Mouse (Mus musculus): ENCODE measurements around the gene Cadps2. TPM values are rescaled to one million over a fixed set of nuclear protein-coding genes. Genes with fewer than 3 reads are reported as not detected.

Cadps2 gene
- total and polyA plus RNA-seq, 3 experiments: not detected

- H3K4me1 ChIP-seq (ENCODE audit: control insufficient read depth in 1 of 2, insufficient read depth in 2 of 2): no peaks in the 10 kb centered on the region
- no peak overlapping the region for H3K27ac ChIP-seq (ENCODE audit: insufficient read depth, low read depth)
- H3K79me2 ChIP-seq (replicated peaks; ENCODE audit: control insufficient read depth, extremely low read depth, insufficient read depth, poor library complexity, severe bottlenecking): no peaks in the 10 kb centered on the region
- H3K9me3 ChIP-seq (replicated peaks; ENCODE audit: low read length): no peaks in the 10 kb centered on the region
- H3K9ac ChIP-seq (ENCODE audit: insufficient read depth, low read depth): no peak overlapping the region
- no peak overlapping the region for H3K4me2 ChIP-seq (ENCODE audit: insufficient read depth, low read depth, poor library complexity, severe bottlenecking)
- in situ Hi-C loops (cut with MboI; ENCODE audit: low pct_ligation_motif_present, low pct_unique_long_range_greater_than_20kb, low sequenced_read_pairs): no loop called here
- no peak for DNase-seq (ENCODE audit: extremely low read depth)
- H3K36me3 ChIP-seq (replicated peaks in 1 of 2; ENCODE audit: control insufficient read depth in 1 of 2, insufficient read depth in 1 of 2, low read length in 1 of 2): no peaks in the 10 kb centered on the region
- TF ChIP-seq GABPA (IDR thresholded peaks at IDR 0.05; ENCODE audit: insufficient replicate concordance, low read depth, low read length) (no peak), KAT2A (IDR thresholded peaks at IDR 0.05; ENCODE audit: insufficient replicate concordance, low read length) (no peak), CTCF (conservative IDR thresholded peaks at IDR 0.05 in 1 of 2, IDR thresholded peaks at IDR 0.05 in 1 of 2; ENCODE audit: low read depth in 2 of 2, low read length in 2 of 2) (no peak), NELFE (IDR thresholded peaks at IDR 0.05; ENCODE audit: low read depth, low read length) (no peak), SMC3 (IDR thresholded peaks at IDR 0.05; ENCODE audit: low read depth, low read length) (no peak), ETS1 (conservative IDR thresholded peaks at IDR 0.05; ENCODE audit: low read depth, low read length) (no peak), ZNF384 (IDR thresholded peaks at IDR 0.05; ENCODE audit: low read depth, low read length) (no peak), POLR2A (IDR thresholded peaks at IDR 0.05; ENCODE audit: low read depth, low read length) (no peak), USF2 (conservative IDR thresholded peaks at IDR 0.05; ENCODE audit: low read depth, low read length) (no peak), ZC3H11A (IDR thresholded peaks at IDR 0.05; ENCODE audit: low read depth, low read length) (no peak), EP300 (IDR thresholded peaks at IDR 0.05; ENCODE audit: low read length) (no peak), MEF2A (IDR thresholded peaks at IDR 0.05; ENCODE audit: borderline replicate concordance, low read depth, low read length) (no peak), CHD2 (IDR thresholded peaks at IDR 0.05; ENCODE audit: low read length) (no peak), IRF4 (IDR thresholded peaks at IDR 0.05; ENCODE audit: low read depth, low read length) (no peak)
- no peak overlapping the region for H3K4me3 ChIP-seq (replicated peaks in 1 of 3; ENCODE audit: low read depth in 2 of 3, low read length in 2 of 3, poor library complexity in 1 of 3)
- H3K27me3 ChIP-seq (replicated peaks): no peaks in the 10 kb centered on the region
- dilution Hi-C loops (cut with MboI; ENCODE audit: extremely low pct_ligation_motif_present, extremely low pct_unique_long_range_greater_than_20kb, low sequenced_read_pairs): no loop called here
Measured at GRCm38 (mm10) chr6:23647627-23648247, 191.5 kb downstream of the Cadps2 start.

DNA sequence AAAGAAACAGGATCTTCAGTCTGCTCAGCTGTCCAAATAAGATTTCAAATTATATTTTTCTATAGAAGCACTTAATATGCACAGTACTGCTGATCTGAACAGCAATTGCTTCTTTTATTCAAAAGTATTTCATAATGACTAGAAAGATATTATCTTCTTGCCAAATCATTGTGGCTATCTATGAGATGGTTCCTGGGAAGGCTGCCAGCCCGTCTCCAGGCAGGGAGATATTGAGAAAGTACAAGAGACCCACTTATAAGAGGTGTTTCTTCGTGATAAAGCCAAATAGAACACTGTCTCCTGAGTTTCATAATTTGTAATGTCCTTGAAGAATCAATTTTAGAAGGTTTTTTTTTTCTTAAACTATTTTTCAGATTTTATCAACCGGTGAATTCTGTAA is 202.1 kb downstream of the Cadps2 start:
- H3K36me3 ChIP-seq (replicated peaks in 1 of 2; ENCODE audit: control insufficient read depth in 1 of 2, insufficient read depth in 1 of 2, low read length in 1 of 2): no peaks in the 10 kb centered on the region
- H3K9ac ChIP-seq (ENCODE audit: insufficient read depth, low read depth): no peak overlapping the region
- no peaks in the 10 kb centered on the region for H3K79me2 ChIP-seq (replicated peaks; ENCODE audit: control insufficient read depth, extremely low read depth, insufficient read depth, poor library complexity, severe bottlenecking)
- H3K27me3 ChIP-seq (replicated peaks): no peaks in the 10 kb centered on the region
- H3K4me1 ChIP-seq (ENCODE audit: control insufficient read depth in 1 of 2, insufficient read depth in 2 of 2): no peaks in the 10 kb centered on the region
- in situ Hi-C loops (cut with MboI; ENCODE audit: low pct_ligation_motif_present, low pct_unique_long_range_greater_than_20kb, low sequenced_read_pairs): no loop called here
- TF ChIP-seq JUND (conservative IDR thresholded peaks at IDR 0.05; ENCODE audit: low read depth, low read length) (no peak), UBTF (IDR thresholded peaks at IDR 0.05; ENCODE audit: low read depth, low read length) (no peak), NELFE (IDR thresholded peaks at IDR 0.05; ENCODE audit: low read depth, low read length) (no peak), E2F4 (IDR thresholded peaks at IDR 0.05; ENCODE audit: insufficient replicate concordance, low read depth, low read length) (no peak), USF2 (conservative IDR thresholded peaks at IDR 0.05; ENCODE audit: low read depth, low read length) (no peak), MEF2A (IDR thresholded peaks at IDR 0.05; ENCODE audit: borderline replicate concordance, low read depth, low read length) (no peak), MYC (IDR thresholded peaks at IDR 0.05; ENCODE audit: low read depth, low read length) (no peak), NRF1 (IDR thresholded peaks at IDR 0.05; ENCODE audit: low read depth, low read length) (no peak), HCFC1 (IDR thresholded peaks at IDR 0.05; ENCODE audit: low read depth, low read length) (no peak), GABPA (IDR thresholded peaks at IDR 0.05; ENCODE audit: insufficient replicate concordance, low read depth, low read length) (no peak), BHLHE40 (IDR thresholded peaks at IDR 0.05; ENCODE audit: low read depth, low read length) (no peak), PAX5 (IDR thresholded peaks at IDR 0.05; ENCODE audit: low read length) (no peak), CTCF (conservative IDR thresholded peaks at IDR 0.05 in 1 of 2, IDR thresholded peaks at IDR 0.05 in 1 of 2; ENCODE audit: low read depth in 2 of 2, low read length in 2 of 2) (no peak), ZKSCAN1 (IDR thresholded peaks at IDR 0.05; ENCODE audit: borderline replicate concordance, low read depth, low read length) (no peak), RAD21 (IDR thresholded peaks at IDR 0.05; ENCODE audit: low read depth, low read length) (no peak), ZMIZ1 (IDR thresholded peaks at IDR 0.05; ENCODE audit: low read depth, low read length) (no peak), KAT2A (IDR thresholded peaks at IDR 0.05; ENCODE audit: insufficient replicate concordance, low read length) (no peak)
- no peaks in the 10 kb centered on the region for H3K9me3 ChIP-seq (replicated peaks; ENCODE audit: low read length)
- H3K4me2 ChIP-seq (ENCODE audit: insufficient read depth, low read depth, poor library complexity, severe bottlenecking): no peak overlapping the region
- no peak overlapping the region for H3K27ac ChIP-seq (ENCODE audit: insufficient read depth, low read depth)
- no peak overlapping the region for H3K4me3 ChIP-seq (replicated peaks in 1 of 3; ENCODE audit: low read depth in 2 of 3, low read length in 2 of 3, poor library complexity in 1 of 3)
- no peak for DNase-seq (ENCODE audit: extremely low read depth)
- dilution Hi-C loops (cut with MboI; ENCODE audit: extremely low pct_ligation_motif_present, extremely low pct_unique_long_range_greater_than_20kb, low sequenced_read_pairs): no loop called here

Data from CH12.LX (cell line).